Mouse (Mus musculus): Measurements from ENCODE around the gene Lin54.

GRCm38 (mm10) chr5:100535826-100536225, 35.4 kb upstream of the Lin54 start:
- no peak for TF ChIP-seq CTCF (IDR thresholded peaks at IDR 0.05; ENCODE audit: control insufficient read depth, insufficient read depth, insufficient replicate concordance, low read depth, low read length)
- TF ChIP-seq POLR2A (IDR thresholded peaks at IDR 0.05; ENCODE audit: control insufficient read depth, low read depth, low read length) = no peak

All from testis, adult 2 months (tissue).